Mouse (Mus musculus) limb, embryonic 13.5 days (tissue): ENCODE results near the gene Oasl1. TPM values are rescaled to one million over a fixed set of nuclear protein-coding genes. Genes with fewer than 3 reads are reported as not detected.

Experiments used
- ATAC-seq: fragments of 200-750 bp; cut with Nextera tagmentation; 2 replicates; pipeline ENCODE4 v1.8.0; 2017; ENCODE audit warnings: low read depth, moderate number of reproducible peaks, moderate TSS enrichment; ENCODE audit not compliant: low FRiP score
- H3K27ac ChIP-seq: fragments of 300-500 bp; sonication (generic); 2 replicates; pipeline ENCODE4 v1.5.1; 2015; ENCODE audit warnings: inconsistent platforms, mild to moderate bottlenecking, moderate library complexity
- H3K27me3 ChIP-seq: fragments of 300-500 bp; sonication (generic); 2 replicates; pipeline ENCODE4 v1.6.1; 2015; ENCODE audit warnings: mild to moderate bottlenecking, inconsistent platforms
- H3K36me3 ChIP-seq: fragments of 300-500 bp; sonication (generic); 2 replicates; pipeline ENCODE4 v1.6.1; 2015; ENCODE audit warnings: inconsistent platforms, mild to moderate bottlenecking, moderate library complexity
- H3K4me1 ChIP-seq: fragments of 300-500 bp; sonication (generic); 2 replicates; pipeline ENCODE4 v1.6.1; 2015; ENCODE audit warnings: inconsistent platforms
- H3K4me2 ChIP-seq: fragments of 300-500 bp; sonication (generic); replicated peaks from 2 replicates; pipeline ENCODE4 v1.6.1; 2015; ENCODE audit warnings: inconsistent platforms, mild to moderate bottlenecking, moderate library complexity
- H3K4me3 ChIP-seq: fragments of 300-500 bp; sonication (generic); 2 replicates; pipeline ENCODE4 v1.5.1; 2015; ENCODE audit warnings: moderate library complexity, mild to moderate bottlenecking, inconsistent platforms
- H3K9ac ChIP-seq: fragments of 300-500 bp; sonication (generic); 2 replicates; pipeline ENCODE4 v1.6.1; 2015; ENCODE audit warnings: mild to moderate bottlenecking, inconsistent platforms
- H3K9me3 ChIP-seq: fragments of 300-500 bp; sonication (generic); 2 replicates; pipeline ENCODE4 v1.6.1; 2016; ENCODE audit warnings: inconsistent platforms
- WGBS: fragments of 180-500 bp; shearing (Covaris S2); methylation state at CpG from one replicate; pipeline ENCODE4 v1.1.7; 2015; 5-methylcytosine and 5-hydroxymethylcytosine counted together
- polyA plus RNA-seq: library from polyadenylated mRNA; unstranded; fragments of >200 nt; fragmentation: Nextera tagmentation; extraction: Ambion mirVana; gene quantifications from 2 replicates; pipeline ENCODE4 v1.2.1, GENCODE M21; 2015

The Oasl1 gene
- polyA plus RNA-seq, 1 experiment from 2014 or later: 0.62 TPM

- H3K27ac ChIP-seq: no peak overlapping the region
- no peaks in the 10 kb centered on the region for H3K4me1 ChIP-seq
- H3K4me2 ChIP-seq: no peak overlapping the region
- H3K27me3 ChIP-seq: peaks cover 12% of the 10 kb centered on the region
- H3K36me3 ChIP-seq: no peaks in the 10 kb centered on the region
- no peak overlapping the region for H3K4me3 ChIP-seq
- no peak overlapping the region for H3K9ac ChIP-seq
- no peak for ATAC-seq
- 74% methylated on average over 8 of the region's 8 CpGs for WGBS
- H3K9me3 ChIP-seq: no peaks in the 10 kb centered on the region
Observed at GRCm38 (mm10) chr5:114973131-114973530, 50.1 kb downstream of the Oasl1 start.

GRCm38 (mm10) chr5:114976935-114977334 is 53.9 kb downstream of the Oasl1 start:
- ATAC-seq: no peak
- Histone ChIP-seq H3K4me1 (peaks cover 11% of the 10 kb centered on the region), H3K4me3 (no peak overlapping the region), H3K9ac (no peak overlapping the region), H3K9me3 (no peaks in the 10 kb centered on the region), H3K4me2 (no peak overlapping the region), H3K27me3 (no peaks in the 10 kb centered on the region), H3K36me3 (no peaks in the 10 kb centered on the region), H3K27ac (no peak overlapping the region)

GRCm38 (mm10) chr5:114978473-114978872 is 55.4 kb downstream of the Oasl1 start:
- 70% methylated on average over 11 of the region's 11 CpGs for WGBS
- Histone ChIP-seq H3K4me2 (no peak overlapping the region), H3K9ac (0 out of 2 replicates have a peak overlapping the region, but pooled peaks have one; percentile 10), H3K9me3 (no peaks in the 10 kb centered on the region), H3K27me3 (no peaks in the 10 kb centered on the region), H3K4me1 (peaks cover 11% of the 10 kb centered on the region), H3K4me3 (no peak overlapping the region), H3K27ac (no peak overlapping the region), H3K36me3 (no peaks in the 10 kb centered on the region)
- ATAC-seq: no peak

GRCm38 (mm10) chr5:114978888-114979249 is 55.8 kb downstream of the Oasl1 start:
- Histone ChIP-seq H3K9me3 (no peaks in the 10 kb centered on the region), H3K27ac (no peak overlapping the region), H3K4me3 (peak overlapping the region; percentile 47), H3K4me2 (peak overlapping the region; percentile 91), H3K27me3 (no peaks in the 10 kb centered on the region), H3K9ac (0 out of 2 replicates have a peak overlapping the region, but pooled peaks have one; percentile 10), H3K4me1 (peaks cover 11% of the 10 kb centered on the region), H3K36me3 (no peaks in the 10 kb centered on the region)
- WGBS: 2% methylated on average over 6 of the region's 6 CpGs
- ATAC-seq: 0 out of 2 replicates have a peak, but pooled peaks have one; percentile 14

GRCm38 (mm10) chr5:114979250-114980121 is 56.4 kb downstream of the Oasl1 start:
- peak; percentile 71 for ATAC-seq
- Histone ChIP-seq H3K4me2 (peak overlapping the region; percentile 91), H3K4me1 (peaks cover 11% of the 10 kb centered on the region), H3K36me3 (no peaks in the 10 kb centered on the region), H3K9ac (peak overlapping the region; percentile 59), H3K27me3 (no peaks in the 10 kb centered on the region), H3K9me3 (no peaks in the 10 kb centered on the region), H3K27ac (no peak overlapping the region), H3K4me3 (peak overlapping the region; percentile 47)
- WGBS: 4% methylated on average over 32 of the region's 32 CpGs

GRCm38 (mm10) chr5:114980122-114980748 is 57.2 kb downstream of the Oasl1 start:
- H3K9ac ChIP-seq: peak overlapping the region; percentile 59
- 17% methylated on average over 16 of the region's 16 CpGs for WGBS
- H3K9me3 ChIP-seq: no peaks in the 10 kb centered on the region
- H3K4me2 ChIP-seq: peak overlapping the region; percentile 91
- H3K4me3 ChIP-seq: peak overlapping the region; percentile 47
- no peaks in the 10 kb centered on the region for H3K36me3 ChIP-seq
- peak; percentile 24; the same call in 1 of the 2 replicates for ATAC-seq
- H3K4me1 ChIP-seq: peaks cover 11% of the 10 kb centered on the region
- no peaks in the 10 kb centered on the region for H3K27me3 ChIP-seq
- no peak overlapping the region for H3K27ac ChIP-seq

- no peak for ATAC-seq
- WGBS: 60% methylated on average over 15 of the region's 15 CpGs
Observed at GRCm38 (mm10) chr5:114982001-114982400, 59.0 kb downstream of the Oasl1 start.

GRCm38 (mm10) chr5:114985074-114985473 is 62.0 kb downstream of the Oasl1 start:
- Histone ChIP-seq H3K27ac (no peak overlapping the region), H3K4me1 (peaks cover 4% of the 10 kb centered on the region), H3K4me3 (no peak overlapping the region), H3K36me3 (no peaks in the 10 kb centered on the region), H3K9me3 (no peaks in the 10 kb centered on the region), H3K4me2 (no peak overlapping the region), H3K27me3 (no peaks in the 10 kb centered on the region), H3K9ac (no peak overlapping the region)
- no peak for ATAC-seq

More at GRCm38 (mm10) chr5:114982001-114982400, 59.0 kb downstream of the Oasl1 start:
- H3K36me3 ChIP-seq: no peaks in the 10 kb centered on the region
- no peak overlapping the region for H3K9ac ChIP-seq
- no peak overlapping the region for H3K4me3 ChIP-seq
- no peak overlapping the region for H3K4me2 ChIP-seq
- H3K27ac ChIP-seq: no peak overlapping the region
- peaks cover 11% of the 10 kb centered on the region for H3K4me1 ChIP-seq
- H3K9me3 ChIP-seq: no peaks in the 10 kb centered on the region
- H3K27me3 ChIP-seq: no peaks in the 10 kb centered on the region

Other genes with a start within 250 kb of the Oasl1 start
- gene Gltp, start 232.3 kb upstream of the Oasl1 start, polyA plus RNA-seq: 95.1 and 97.0 TPM in 2 replicates
- 19.4 and 23.3 TPM in 2 replicates for gene Tchp, start 215.5 kb upstream of the Oasl1 start, polyA plus RNA-seq
- 38.6 and 40.2 TPM in 2 replicates for gene Ankrd13a, start 148.6 kb upstream of the Oasl1 start, polyA plus RNA-seq
- gene Git2, start 147.7 kb upstream of the Oasl1 start, polyA plus RNA-seq: 46.9 and 52.5 TPM in 2 replicates
- gene 1500011B03Rik, start 99.8 kb upstream of the Oasl1 start, polyA plus RNA-seq: 93.9 and 98.0 TPM in 2 replicates
- not detected in 2 replicates for gene 4930519G04Rik, start 69.6 kb upstream of the Oasl1 start, polyA plus RNA-seq
- gene Gm9936, start 64.6 kb upstream of the Oasl1 start, polyA plus RNA-seq: 0.24 and 0.28 TPM in 2 replicates
- gene Oasl2, start 26.3 kb upstream of the Oasl1 start, polyA plus RNA-seq: 1.3 and 2.3 TPM in 2 replicates
- gene 2210016L21Rik, start 18.9 kb downstream of the Oasl1 start, polyA plus RNA-seq: 73.3 and 73.9 TPM in 2 replicates
- 0.05 TPM in 1 of 2 replicates, not detected in the other for gene Hnf1a, start 47.9 kb downstream of the Oasl1 start, polyA plus RNA-seq
- 16.2 and 17.3 TPM in 2 replicates for gene Sppl3, start 87.9 kb downstream of the Oasl1 start, polyA plus RNA-seq
- 43.3 and 44.1 TPM in 2 replicates for gene Gm10401, start 175.1 kb downstream of the Oasl1 start, polyA plus RNA-seq
- gene Acads, start 196.1 kb downstream of the Oasl1 start, polyA plus RNA-seq: 56.5 and 56.9 TPM in 2 replicates
- gene Unc119b, start 211.7 kb downstream of the Oasl1 start, polyA plus RNA-seq: 45.5 and 47.1 TPM in 2 replicates
- gene Mlec, start 234.9 kb downstream of the Oasl1 start, polyA plus RNA-seq: 66.1 and 78.1 TPM in 2 replicates